1 mouse cellular context compared by ENCODE assay signal in genomic region chr13:63678265-63679260, GRCm38 (mm10).
TF ChIP-seq lines count a peak whose summit lies in the region.

No protein-coding gene starts in this region.

TF ChIP-seq in MEL, 35 proteins besides CTCF, POLR2A, EP300 and RAD21 (continued from another document):
- TF ChIP-seq HCFC1 (IDR thresholded peaks at IDR 0.05; ENCODE audit: low read depth, low read length) (no peak), TBP (IDR thresholded peaks at IDR 0.05; ENCODE audit: low read depth, low read length) (no peak), MYC (IDR thresholded peaks at IDR 0.05; ENCODE audit: low read depth, low read length) (peak; percentile 73; the same call in 1 of the 2 replicates), MXI1 (IDR thresholded peaks at IDR 0.05; ENCODE audit: low read depth, low read length) (peak; percentile 32; the same call in 1 of the 2 replicates), ZC3H11A (IDR thresholded peaks at IDR 0.05; ENCODE audit: low read depth, low read length) (no peak), MYB (IDR thresholded peaks at IDR 0.05; ENCODE audit: low read depth, low read length) (no peak)
